Mouse (Mus musculus) brown adipose tissue, adult 24 weeks (tissue): ENCODE results near the gene Olfr628. TPM values are rescaled to one million over a fixed set of nuclear protein-coding genes. Genes with fewer than 3 reads are reported as not detected.

Source experiments
- polyA plus RNA-seq: library from polyadenylated mRNA; stranded (reverse); fragments of >200 nt; gene quantifications from 2 replicates; pipeline ENCODE4 v1.2.4, GENCODE M21; 2012; ENCODE audit not compliant: missing spikeins, insufficient read depth, insufficient read length

The Olfr628 gene
- polyA plus RNA-seq, 1 experiment, result not detected

Other genes starting within 250 kb of the Olfr628 start
- not detected in 2 replicates for gene Olfr609, start 232.3 kb upstream of the Olfr628 start, polyA plus RNA-seq
- gene Olfr610, start 218.3 kb upstream of the Olfr628 start, polyA plus RNA-seq, result not detected in 2 replicates
- not detected in 2 replicates for gene Olfr611, start 209.5 kb upstream of the Olfr628 start, polyA plus RNA-seq
- gene Olfr612, start 187.7 kb upstream of the Olfr628 start, polyA plus RNA-seq, result not detected in 2 replicates
- gene Olfr613, start 182.3 kb upstream of the Olfr628 start, polyA plus RNA-seq, result not detected in 2 replicates
- not detected in 2 replicates for gene Olfr615, start 174.3 kb upstream of the Olfr628 start, polyA plus RNA-seq
- gene Olfr616, start 161.2 kb upstream of the Olfr628 start, polyA plus RNA-seq, result not detected in 2 replicates
- gene Olfr617, start 157.3 kb upstream of the Olfr628 start, polyA plus RNA-seq, result not detected in 2 replicates
- gene Olfr618, start 140.3 kb upstream of the Olfr628 start, polyA plus RNA-seq, result not detected in 2 replicates
- gene Olfr619, start 129.8 kb upstream of the Olfr628 start, polyA plus RNA-seq, result not detected in 2 replicates
- gene Olfr620, start 117.8 kb upstream of the Olfr628 start, polyA plus RNA-seq, result not detected in 2 replicates
- not detected in 2 replicates for gene Olfr622, start 87.7 kb upstream of the Olfr628 start, polyA plus RNA-seq
- gene Olfr623, start 66.7 kb upstream of the Olfr628 start, polyA plus RNA-seq, result not detected in 2 replicates
- not detected in 2 replicates for gene Olfr624, start 59.2 kb upstream of the Olfr628 start, polyA plus RNA-seq
- gene Olfr625-ps1, start 47.7 kb upstream of the Olfr628 start, polyA plus RNA-seq, result not detected in 2 replicates
- gene Olfr243, start 15.7 kb upstream of the Olfr628 start, polyA plus RNA-seq, result not detected in 2 replicates
- not detected in 2 replicates for gene Olfr629, start 14.6 kb downstream of the Olfr628 start, polyA plus RNA-seq
- not detected in 2 replicates for gene Olfr630, start 27.0 kb downstream of the Olfr628 start, polyA plus RNA-seq
- gene Olfr69, start 41.2 kb downstream of the Olfr628 start, polyA plus RNA-seq, result not detected in 2 replicates
- gene Olfr68, start 49.3 kb downstream of the Olfr628 start, polyA plus RNA-seq, result not detected in 2 replicates
- gene Olfr67, start 61.4 kb downstream of the Olfr628 start, polyA plus RNA-seq, result not detected in 2 replicates
- 87.6 and 749 TPM in 2 replicates for gene Hbb-bt, start 83.6 kb downstream of the Olfr628 start, polyA plus RNA-seq
- gene Hbb-bs, start 97.7 kb downstream of the Olfr628 start, polyA plus RNA-seq, result 880 and 4,613 TPM in 2 replicates
- not detected in 2 replicates for gene Hbb-bh2, start 110.1 kb downstream of the Olfr628 start, polyA plus RNA-seq
- not detected in 2 replicates for gene Hbb-bh1, start 112.8 kb downstream of the Olfr628 start, polyA plus RNA-seq
- not detected in 2 replicates for gene Hbb-y, start 122.8 kb downstream of the Olfr628 start, polyA plus RNA-seq
- not detected in 2 replicates for gene Olfr66, start 155.9 kb downstream of the Olfr628 start, polyA plus RNA-seq
- not detected in 2 replicates for gene Olfr64, start 164.1 kb downstream of the Olfr628 start, polyA plus RNA-seq
- not detected in 2 replicates for gene Olfr65, start 173.1 kb downstream of the Olfr628 start, polyA plus RNA-seq
- gene Olfr631, start 198.5 kb downstream of the Olfr628 start, polyA plus RNA-seq, result not detected in 2 replicates
- not detected in 2 replicates for gene Olfr632, start 204.0 kb downstream of the Olfr628 start, polyA plus RNA-seq
- gene Olfr633, start 214.1 kb downstream of the Olfr628 start, polyA plus RNA-seq, result not detected in 2 replicates
- not detected in 2 replicates for gene Olfr635, start 240.8 kb downstream of the Olfr628 start, polyA plus RNA-seq